Comparison of ENCODE assay signal across 11 mouse cellular contexts in the genomic region with DNA sequence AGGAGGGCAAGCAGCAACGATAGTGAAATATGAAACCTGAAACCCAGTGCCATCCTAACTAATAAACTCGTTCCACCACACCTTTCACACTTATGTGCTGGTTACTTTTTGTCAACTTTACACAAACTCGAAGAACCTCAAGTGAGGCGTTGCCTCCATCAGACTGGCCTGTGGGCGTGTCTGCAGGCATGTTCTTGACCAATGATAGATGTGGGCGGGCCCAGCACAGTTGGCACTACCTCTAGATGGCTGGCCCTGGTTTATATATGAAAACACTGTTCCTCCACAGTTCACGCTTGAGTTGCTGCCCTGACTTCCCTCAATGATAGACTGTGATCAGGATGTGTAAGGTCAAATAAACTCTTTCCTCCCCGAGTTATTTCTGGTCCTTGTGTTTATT. TPM values are rescaled to one million over a fixed set of nuclear protein-coding genes. Genes with fewer than 3 reads are reported as not detected.
A peak's percentile ranks its signal among the peaks of the same experiment; 100 is the strongest.
DNase-seq lines count a peak whose midpoint lies in the region; ATAC-seq lines count a peak whose summit lies in the region.
"Had no signal": no experiment of that assay in that cellular context is flagged by ENCODE, and none has a peak within 500 bp of the region (broad histone marks: within the 10 kb centered on the region; RNA-seq: fewer than 3 reads in every experiment).

No protein-coding gene starts in this region.

- no peak overlapping the region for H3K27ac ChIP-seq in kidney, embryonic 15.5 days
- H3K27ac ChIP-seq in hindbrain, embryonic 12.5 days, result no peak overlapping the region
- no peak overlapping the region for H3K27ac ChIP-seq in liver, embryonic 13.5 days
- no peak overlapping the region for H3K27ac ChIP-seq in neural tube, embryonic 14.5 days (ENCODE audit: low read depth, low read length)
- H3K27ac ChIP-seq: lung, embryonic 15.5 days had no signal

- H3K4me3 ChIP-seq in kidney, embryonic 15.5 days (replicated peaks), result no peak overlapping the region
- H3K4me3 ChIP-seq in hindbrain, embryonic 12.5 days, result no peak overlapping the region
- H3K4me3 ChIP-seq in liver, embryonic 13.5 days (replicated peaks), result no peak overlapping the region
- H3K4me3 ChIP-seq in neural tube, embryonic 14.5 days (ENCODE audit: low read depth, low read length), result no peak overlapping the region
- H3K4me3 ChIP-seq: lung, embryonic 15.5 days had no signal

- H3K9ac ChIP-seq in kidney, embryonic 15.5 days, result no peak overlapping the region
- no peak overlapping the region for H3K9ac ChIP-seq in hindbrain, embryonic 12.5 days
- H3K9ac ChIP-seq in liver, embryonic 13.5 days, result no peak overlapping the region
- no peak overlapping the region for H3K9ac ChIP-seq in neural tube, embryonic 14.5 days (replicated peaks; ENCODE audit: low read depth, low read length)
- H3K9ac ChIP-seq: lung, embryonic 15.5 days had no signal

- no peaks in the 10 kb centered on the region for H3K9me3 ChIP-seq in kidney, embryonic 15.5 days (replicated peaks)
- no peaks in the 10 kb centered on the region for H3K9me3 ChIP-seq in hindbrain, embryonic 12.5 days (replicated peaks)
- no peaks in the 10 kb centered on the region for H3K9me3 ChIP-seq in liver, embryonic 13.5 days (replicated peaks)
- H3K9me3 ChIP-seq in neural tube, embryonic 14.5 days (ENCODE audit: control insufficient read depth, low read length), result no peaks in the 10 kb centered on the region
- H3K9me3 ChIP-seq: lung, embryonic 15.5 days had no signal

- H3K27me3 ChIP-seq in kidney, embryonic 15.5 days, result no peaks in the 10 kb centered on the region
- no peaks in the 10 kb centered on the region for H3K27me3 ChIP-seq in hindbrain, embryonic 12.5 days
- H3K27me3 ChIP-seq in liver, embryonic 13.5 days, result peaks cover 20% of the 10 kb centered on the region
- no peaks in the 10 kb centered on the region for H3K27me3 ChIP-seq in neural tube, embryonic 14.5 days (ENCODE audit: control insufficient read depth, insufficient read depth, low read length)
- H3K27me3 ChIP-seq: lung, embryonic 15.5 days had no signal

- H3K4me1 ChIP-seq in kidney, embryonic 15.5 days, result peaks cover 12% of the 10 kb centered on the region
- peaks cover 19% of the 10 kb centered on the region for H3K4me1 ChIP-seq in hindbrain, embryonic 12.5 days
- H3K4me1 ChIP-seq in liver, embryonic 13.5 days (replicated peaks), result peaks cover 13% of the 10 kb centered on the region
- H3K4me1 ChIP-seq in neural tube, embryonic 14.5 days (ENCODE audit: control insufficient read depth, insufficient read depth, low read length), result peaks cover 18% of the 10 kb centered on the region

- DNase-seq in kidney, adult 11 months, result peak; percentile 68
- DNase-seq in liver, embryonic 13.5 days, result no peak
- DNase-seq in natural killer cell, adult 2 months (ENCODE audit: low spot score in 2 of 2), result no peak
- no peak for DNase-seq in cerebellum, adult 8-10 months
- no peak for DNase-seq in frontal cortex, postnatal 25 days (ENCODE audit: low spot score in 2 of 2)
- DNase-seq: cerebellum, adult 11-12 months; heart, postnatal 10 days had no signal

- H3K4me2 ChIP-seq in kidney, embryonic 15.5 days, result no peak overlapping the region
- peak overlapping the region; percentile 30 for H3K4me2 ChIP-seq in hindbrain, embryonic 12.5 days (replicated peaks)
- H3K4me2 ChIP-seq in liver, embryonic 13.5 days, result no peak overlapping the region
- H3K4me2 ChIP-seq in neural tube, embryonic 14.5 days (ENCODE audit: low read depth, low read length), result peak overlapping the region; percentile 33; the same call in 1 of the 2 replicates
- H3K4me2 ChIP-seq: lung, embryonic 15.5 days had no signal

- ATAC-seq in kidney, embryonic 15.5 days (replicated peaks; ENCODE audit: low FRiP score), result no peak
- no peak for ATAC-seq in hindbrain, embryonic 12.5 days (ENCODE audit: low FRiP score)
- peak; percentile 51 for ATAC-seq in liver, embryonic 13.5 days (ENCODE audit: low read depth)
- ATAC-seq in neural tube, embryonic 14.5 days (ENCODE audit: low read depth), result no peak

- WGBS in kidney, embryonic 15.5 days, result 57% methylated on average over 8 of the region's 8 CpGs
- WGBS in hindbrain, embryonic 12.5 days, result 70% methylated on average over 8 of the region's 8 CpGs
- 53% methylated on average over 8 of the region's 8 CpGs for WGBS in liver, embryonic 13.5 days (ENCODE audit: insufficient replicate concordance)
- 65% methylated on average over 8 of the region's 8 CpGs for WGBS in neural tube, embryonic 14.5 days

- H3K36me3 ChIP-seq in kidney, embryonic 15.5 days, result no peaks in the 10 kb centered on the region
- H3K36me3 ChIP-seq in hindbrain, embryonic 12.5 days, result no peaks in the 10 kb centered on the region
- H3K36me3 ChIP-seq in liver, embryonic 13.5 days, result no peaks in the 10 kb centered on the region
- no peaks in the 10 kb centered on the region for H3K36me3 ChIP-seq in neural tube, embryonic 14.5 days (ENCODE audit: control insufficient read depth, insufficient read depth, low read length)
- H3K36me3 ChIP-seq: lung, embryonic 15.5 days had no signal

RNA-seq across cellular contexts. Expression of gene Kif21a, which starts 3.2 kb away (rescaled TPM):
- 7.4 and 8.2 TPM in 2 replicates for polyA plus RNA-seq in kidney, embryonic 15.5 days (2015; fragmentation: Nextera tagmentation; extraction: Ambion mirVana)
- 38.6 and 39.7 TPM in 2 replicates for polyA plus RNA-seq in hindbrain, embryonic 12.5 days (2016; fragmentation: Nextera tagmentation; extraction: Ambion mirVana)
- polyA plus RNA-seq in liver, embryonic 13.5 days (2015; fragmentation: Nextera tagmentation; extraction: Ambion mirVana), result 1.9 and 2.1 TPM in 2 replicates
- polyA plus RNA-seq in neural tube, embryonic 14.5 days (2014; fragmentation: Nextera tagmentation; extraction: Ambion mirVana), result 55.7 and 59.3 TPM in 2 replicates

Comparison
In these comparisons a context has a peak if more than half of its experiments do, and no peak if none do; other contexts are left out.
1. H3K4me2 ChIP-seq: peak in hindbrain, embryonic 12.5 days (single experiment) and neural tube, embryonic 14.5 days (single experiment); none in kidney, embryonic 15.5 days (single experiment) and liver, embryonic 13.5 days (single experiment).